Mouse (Mus musculus) bone marrow macrophage, adult 2 months (primary cell): ENCODE results near the gene Armc8.

Experiments used
- CTCF ChIP-seq: IDR thresholded peaks from 2 replicates; pipeline ENCODE4 v1.5.1; 2012; ENCODE audit warnings: low read depth, mild to moderate bottlenecking, low read length, moderate library complexity
- POLR2A ChIP-seq: IDR thresholded peaks from 2 replicates; pipeline ENCODE4 v1.6.1; 2012; ENCODE audit warnings: mild to moderate bottlenecking, low read depth, low read length, borderline replicate concordance

- TF ChIP-seq CTCF (no peak), POLR2A (no peak)
Measured at GRCm38 (mm10) chr9:99428601-99429331, 139.9 kb downstream of the Armc8 start.
